Mouse (Mus musculus) thymus, postnatal 36 days (tissue): ENCODE results near the gene Sppl3.

Experiments used
- DNase-seq, 2 experiments: peaks; one replicate each; pipeline ENCODE4 v3.0.0; 2022; ENCODE audit warnings: mixed read lengths in 2 of 2

Sppl3 gene

GRCm38 (mm10) chr5:115127421-115128179, 116.7 kb downstream of the Sppl3 start:
- DNase-seq = no peak

- DNase-seq = no peak
These were observed 118.4 kb downstream of the Sppl3 start for GRCm38 (mm10) chr5:115129328-115129727.

GRCm38 (mm10) chr5:115132465-115132864, 121.5 kb downstream of the Sppl3 start:
- no peak for DNase-seq

- DNase-seq = no peak
These were observed 122.6 kb downstream of the Sppl3 start for GRCm38 (mm10) chr5:115133358-115134066.

GRCm38 (mm10) chr5:115134234-115135165, 123.6 kb downstream of the Sppl3 start, which contains the start of gene Unc119b:
Gene Unc119b, minus strand, starts transcription at chr5:115134975.
- DNase-seq = peak; percentile 91

GRCm38 (mm10) chr5:115139124-115139523, 128.2 kb downstream of the Sppl3 start:
- DNase-seq = no peak

- no peak for DNase-seq
These were observed 129.8 kb downstream of the Sppl3 start for GRCm38 (mm10) chr5:115140726-115141125.

GRCm38 (mm10) chr5:115142166-115142697, 131.3 kb downstream of the Sppl3 start:
- no peak for DNase-seq

GRCm38 (mm10) chr5:115143552-115143951, 132.6 kb downstream of the Sppl3 start:
- DNase-seq = no peak

GRCm38 (mm10) chr5:115144471-115144870, 133.5 kb downstream of the Sppl3 start:
- DNase-seq = no peak

- no peak for DNase-seq
These were observed 134.5 kb downstream of the Sppl3 start for GRCm38 (mm10) chr5:115145253-115145968.

- no peak for DNase-seq
These were observed 135.2 kb downstream of the Sppl3 start for GRCm38 (mm10) chr5:115145976-115146746.

- DNase-seq = no peak
These were observed 135.8 kb downstream of the Sppl3 start for GRCm38 (mm10) chr5:115146747-115147130.

GRCm38 (mm10) chr5:115147388-115147787, 136.5 kb downstream of the Sppl3 start:
- no peak for DNase-seq

- no peak for DNase-seq
These were observed 137.4 kb downstream of the Sppl3 start for GRCm38 (mm10) chr5:115148378-115148777.
